Mouse (Mus musculus): ENCODE data around the gene R3hdm2.

Gene R3hdm2

DNA sequence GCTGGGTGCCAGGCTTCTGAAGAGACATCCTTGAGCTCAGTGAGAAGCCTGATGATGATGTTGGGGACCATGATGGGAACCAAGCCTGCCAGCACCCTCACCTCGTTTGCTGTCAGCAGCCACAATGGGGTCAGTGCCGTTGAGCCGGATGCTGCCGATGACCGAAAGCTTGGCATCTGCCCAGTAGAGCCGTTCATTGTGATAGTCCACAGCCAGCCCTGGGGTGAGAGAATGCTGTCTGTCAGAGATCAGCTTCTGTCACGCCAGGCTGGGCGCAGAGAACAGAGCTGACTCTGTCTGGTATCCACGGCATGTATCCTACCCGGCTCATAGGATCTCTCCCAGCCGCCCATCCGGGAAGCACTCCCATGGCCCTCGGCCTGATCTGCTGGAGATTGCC, 162.0 kb downstream of the R3hdm2 start:
- DNase-seq (ENCODE audit: low read depth, low spot score): peak; percentile 36

DNA sequence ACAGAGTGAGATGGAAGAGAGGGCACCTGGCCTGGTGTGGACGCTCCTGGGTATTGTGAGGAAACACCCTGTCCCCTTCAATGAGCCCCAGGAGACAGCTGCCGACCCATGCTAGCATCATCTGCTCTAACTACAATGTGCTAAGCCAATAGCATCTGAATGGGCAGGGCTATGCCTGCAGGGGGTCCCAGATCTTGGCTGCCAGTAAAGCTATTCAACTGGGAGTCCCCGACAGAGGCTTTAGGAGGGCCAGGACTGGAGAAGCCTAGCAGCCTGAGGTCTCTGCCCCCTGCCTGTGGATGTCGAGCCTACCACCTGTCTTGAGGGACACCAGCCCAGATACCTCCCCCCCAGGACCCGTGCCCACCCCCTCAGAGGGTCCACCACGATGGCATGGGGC, 162.6 kb downstream of the R3hdm2 start:
- no peak for DNase-seq (ENCODE audit: low read depth, low spot score)

GRCm38 (mm10) chr10:127543916-127544315, 163.8 kb downstream of the R3hdm2 start:
- DNase-seq (ENCODE audit: low read depth, low spot score): no peak

DNA sequence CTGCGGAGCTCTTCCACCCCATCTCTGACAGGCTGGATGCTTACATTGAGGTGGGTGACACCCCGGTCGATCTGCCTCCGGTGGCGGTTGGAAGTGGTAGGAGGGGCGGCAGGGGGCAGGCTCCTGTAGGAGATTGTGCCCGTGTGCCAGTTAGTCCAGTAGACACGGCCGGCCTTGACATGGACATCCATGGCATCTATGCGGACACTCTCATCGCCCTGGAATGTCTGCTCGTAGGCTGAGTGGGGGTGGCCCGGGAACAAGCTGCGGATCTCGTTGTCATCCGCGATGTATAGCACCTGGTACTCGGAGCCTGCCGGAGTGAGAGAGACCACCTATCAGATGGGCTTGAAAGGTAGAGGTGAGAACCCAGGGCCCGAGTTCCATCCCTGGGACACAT, 164.2 kb downstream of the R3hdm2 start:
- no peak for DNase-seq (ENCODE audit: low read depth, low spot score)

GRCm38 (mm10) chr10:127546505-127546904, 166.4 kb downstream of the R3hdm2 start:
- DNase-seq (ENCODE audit: low read depth, low spot score): no peak

GRCm38 (mm10) chr10:127548236-127548635, 168.1 kb downstream of the R3hdm2 start:
- no peak for DNase-seq (ENCODE audit: low read depth, low spot score)
